ENCODE assay signal across 9 mouse cellular contexts in the genomic region with DNA sequence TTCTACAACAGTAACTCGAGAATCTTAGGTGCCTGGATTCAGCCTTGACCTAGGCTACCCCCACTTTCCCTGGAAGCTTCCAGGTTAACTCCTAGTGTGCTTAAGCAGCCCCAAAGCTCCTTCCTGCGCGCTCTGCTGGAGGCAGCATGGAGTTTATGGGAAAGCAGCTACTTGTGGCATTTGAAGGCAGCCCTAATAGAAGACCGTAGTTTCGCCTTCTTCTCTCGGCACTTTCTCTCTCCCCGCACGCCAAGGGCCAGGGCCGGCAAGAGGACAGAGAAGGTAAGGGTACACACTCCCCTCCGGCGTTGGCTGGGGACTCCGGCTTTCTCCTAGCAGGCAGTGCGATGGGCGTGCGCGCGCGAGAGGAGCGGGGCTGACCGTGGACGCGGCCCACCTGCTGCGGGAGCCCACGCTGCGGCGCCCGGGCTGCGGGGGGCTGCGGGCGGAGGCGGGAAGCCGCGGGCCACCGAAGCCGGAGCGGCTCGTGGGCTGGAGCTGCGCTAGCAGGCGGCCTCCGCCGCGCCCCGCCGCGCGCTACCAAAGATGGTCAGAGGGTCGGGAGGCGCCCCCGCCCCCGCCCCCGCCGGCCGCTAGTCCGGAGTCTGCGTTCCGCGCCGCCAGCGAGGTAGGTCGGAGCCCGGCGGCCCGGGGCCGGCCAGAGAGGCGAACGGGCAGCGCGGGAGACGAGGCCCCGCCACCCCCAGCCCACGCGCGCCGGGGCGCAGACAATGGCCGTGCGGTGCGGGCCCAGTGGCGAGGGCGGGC. TPM values are rescaled to one million over a fixed set of nuclear protein-coding genes. Genes with fewer than 3 reads are reported as not detected.
DNase-seq lines count a peak whose midpoint lies in the region; ATAC-seq and TF ChIP-seq lines count a peak whose summit lies in the region.
"Had no signal": no experiment of that assay in that cellular context is flagged by ENCODE, and none has a peak within 500 bp of the region (broad histone marks: within the 10 kb centered on the region; RNA-seq: fewer than 3 reads in every experiment).

No protein-coding gene starts in this region.

- H3K4me3 ChIP-seq in G1E (ENCODE audit: low read depth, low read length): peak overlapping the region; percentile 90
- peak overlapping the region; percentile 76 for H3K4me3 ChIP-seq in brown adipose tissue, adult 24 weeks (ENCODE audit: insufficient read depth, low read depth, low read length)
- H3K4me3 ChIP-seq in heart, postnatal 0 days (ENCODE audit: low read depth, low read length): peak overlapping the region; percentile 96

- TF ChIP-seq CTCF in G1E (IDR thresholded peaks at IDR 0.05; ENCODE audit: low read depth, low read length): no peak
- no peak for TF ChIP-seq CTCF in heart, postnatal 0 days (IDR thresholded peaks at IDR 0.05; ENCODE audit: low read depth)

- ATAC-seq in G1E (ENCODE audit: extremely low read depth, insufficient number of reproducible peaks, low FRiP score, poor library complexity, severe bottlenecking): no peak; the same call in 1 of the 2 replicates
- ATAC-seq in heart, postnatal 0 days (ENCODE audit: insufficient read depth, low read depth): peak; percentile 81

- no peak for TF ChIP-seq EP300 in heart, postnatal 0 days (IDR thresholded peaks at IDR 0.05; ENCODE audit: low read depth)

- peak overlapping the region; percentile 92 for H3K4me2 ChIP-seq in heart, postnatal 0 days (ENCODE audit: low read depth, low read length)

- no peaks in the 10 kb centered on the region for H3K27me3 ChIP-seq in G1E (ENCODE audit: insufficient read depth, low read length)
- H3K27me3 ChIP-seq in heart, postnatal 0 days (ENCODE audit: control insufficient read depth, insufficient read depth, low read length): no peaks in the 10 kb centered on the region

- H3K36me3 ChIP-seq in G1E (replicated peaks): peaks cover 26% of the 10 kb centered on the region
- H3K36me3 ChIP-seq in heart, postnatal 0 days (replicated peaks; ENCODE audit: control insufficient read depth, insufficient read depth, low read length): peaks cover 7% of the 10 kb centered on the region

- DNase-seq in G1E (ENCODE audit: low spot score): peak; percentile 48
- DNase-seq in fibroblast of lung, adult 2 months (ENCODE audit: low read depth): peak; percentile 21
- DNase-seq in heart, postnatal 0 days (ENCODE audit: low spot score): peak; percentile 63
- peak; percentile 67 to 80 for DNase-seq in kidney, postnatal 4 days
- peak; percentile 29 for DNase-seq in lung, postnatal 14 days
- peak; percentile 68 for DNase-seq in retina, embryonic 14.5 days (ENCODE audit: low spot score)
- peak; percentile 38 for DNase-seq in urinary bladder, postnatal 25 days (ENCODE audit: low spot score)

- peak overlapping the region; percentile 96 for H3K9ac ChIP-seq in heart, postnatal 0 days (replicated peaks; ENCODE audit: low read depth, low read length)

- peaks cover 70% of the 10 kb centered on the region for H3K4me1 ChIP-seq in G1E (ENCODE audit: insufficient read depth, low read depth, low read length)
- no peaks in the 10 kb centered on the region; the same call in 1 of the 2 replicates for H3K4me1 ChIP-seq in brown adipose tissue, adult 24 weeks (ENCODE audit: control insufficient read depth, insufficient read depth, insufficient read length, low read length)
- 0 out of 2 replicates have a peak, but pooled peaks cover 9% of the 10 kb centered on the region for H3K4me1 ChIP-seq in heart, postnatal 0 days (ENCODE audit: control insufficient read depth, insufficient read depth)

- no peak overlapping the region for H3K27ac ChIP-seq in brown adipose tissue, adult 24 weeks (replicated peaks; ENCODE audit: low read depth, low read length)
- peak overlapping the region; percentile 97 for H3K27ac ChIP-seq in heart, postnatal 0 days (ENCODE audit: low read depth)

- under 1% methylated on average over 55 of the region's 80 CpGs for WGBS in heart, postnatal 0 days

- H3K9me3 ChIP-seq in G1E (replicated peaks): no peaks in the 10 kb centered on the region
- H3K9me3 ChIP-seq in heart, postnatal 0 days (replicated peaks; ENCODE audit: control insufficient read depth, low read length): no peaks in the 10 kb centered on the region

RNA-seq across cellular contexts. Expression of a gene that starts 0.8 kb away (rescaled TPM):
- total RNA-seq in G1E (2014; fragmentation: Nextera tagmentation): 54.3 and 59.1 TPM in 2 replicates
- 68.9 and 88.2 TPM in 2 replicates for total RNA-seq in G1E (2017)
- 4.9 and 6.8 TPM in 2 replicates for polyA plus RNA-seq in G1E (2012)
- polyA plus RNA-seq in brown adipose tissue, adult 24 weeks (2012; ENCODE audit: insufficient read depth, insufficient read length, missing spikeins): 0.95 and 1.2 TPM in 2 replicates
- 69.9 and 129 TPM in 2 replicates for total RNA-seq in heart, postnatal 0 days (2014; rRNA removed; ENCODE audit: low replicate concordance)
- 33.9 and 43.0 TPM in 2 replicates for polyA plus RNA-seq in heart, postnatal 0 days (2015; fragmentation: Nextera tagmentation; extraction: Ambion mirVana)

RNA-seq across cellular contexts. Expression of a gene that starts 33.1 kb away (rescaled TPM):
- total RNA-seq in G1E (2014; fragmentation: Nextera tagmentation) (30.6 and 35.5 TPM in 2 replicates), G1E (2017) (32.1 and 34.6 TPM in 2 replicates)
- polyA plus RNA-seq in G1E (2012): 35.3 and 39.7 TPM in 2 replicates
- 18.2 and 29.3 TPM in 2 replicates for polyA plus RNA-seq in brown adipose tissue, adult 24 weeks (2012; ENCODE audit: insufficient read depth, insufficient read length, missing spikeins)
- total RNA-seq in heart, postnatal 0 days (2014; rRNA removed; ENCODE audit: low replicate concordance): 8.8 and 43.7 TPM in 2 replicates
- 24.9 and 27.1 TPM in 2 replicates for polyA plus RNA-seq in heart, postnatal 0 days (2015; fragmentation: Nextera tagmentation; extraction: Ambion mirVana)

RNA-seq across cellular contexts. Expression of a gene that starts 33.2 kb away (rescaled TPM):
- total RNA-seq in G1E (2014; fragmentation: Nextera tagmentation) (6.4 and 7.7 TPM in 2 replicates), G1E (2017) (3.0 and 6.1 TPM in 2 replicates)
- 0.25 and 0.35 TPM in 2 replicates for polyA plus RNA-seq in G1E (2012)
- polyA plus RNA-seq in brown adipose tissue, adult 24 weeks (2012; ENCODE audit: insufficient read depth, insufficient read length, missing spikeins): 1.2 and 1.9 TPM in 2 replicates
- total RNA-seq in heart, postnatal 0 days (2014; rRNA removed; ENCODE audit: low replicate concordance): not detected in 2 replicates
- polyA plus RNA-seq in heart, postnatal 0 days (2015; fragmentation: Nextera tagmentation; extraction: Ambion mirVana): 1.2 and 1.6 TPM in 2 replicates
- polyA plus RNA-seq: large intestine, adult 2 months had no signal

RNA-seq across cellular contexts. Expression of a gene that starts 38.8 kb away (rescaled TPM):
- total RNA-seq in G1E (2014; fragmentation: Nextera tagmentation) (427 and 594 TPM in 2 replicates), G1E (2017) (492 and 574 TPM in 2 replicates)
- 29.4 and 41.7 TPM in 2 replicates for polyA plus RNA-seq in G1E (2012)
- polyA plus RNA-seq in brown adipose tissue, adult 24 weeks (2012; ENCODE audit: insufficient read depth, insufficient read length, missing spikeins): 116 and 117 TPM in 2 replicates
- total RNA-seq in heart, postnatal 0 days (2014; rRNA removed; ENCODE audit: low replicate concordance): 31.0 and 31.9 TPM in 2 replicates
- polyA plus RNA-seq in heart, postnatal 0 days (2015; fragmentation: Nextera tagmentation; extraction: Ambion mirVana): 157 and 172 TPM in 2 replicates

Comparison
In these comparisons a context has a peak if more than half of its experiments do, and no peak if none do; other contexts are left out.
1. DNase-seq: peak in every context shown above with its lines; median percentile 74 in kidney, postnatal 4 days; 68 in retina, embryonic 14.5 days; 63 in heart, postnatal 0 days; 48 in G1E; 38 in urinary bladder, postnatal 25 days; 29 in lung, postnatal 14 days; 21 in fibroblast of lung, adult 2 months.